Mouse (Mus musculus) left cerebral cortex, adult 18-20 months (tissue): ENCODE data around the gene Rtn4rl2. TPM values are rescaled to one million over a fixed set of nuclear protein-coding genes. Genes with fewer than 3 reads are reported as not detected.

ENCODE experiments used
- DNase-seq, 2 experiments: peaks; one replicate each; pipeline ENCODE4 v3.0.0; 2021 to 2022; ENCODE audit warnings: low spot score in 2 of 2, mixed read lengths in 1 of 2
- total RNA-seq, 2 experiments: library from RNA; stranded (reverse); gene quantifications; 2 replicates each; pipeline ENCODE4 v1.2.3; 2021

The Rtn4rl2 gene
- total RNA-seq, 2 experiments from 2014 or later, result 91.9 to 95.9 TPM

GRCm38 (mm10) chr2:84850407-84851129 lies 35.9 kb downstream of the Rtn4rl2 start:
- no peak for DNase-seq

GRCm38 (mm10) chr2:84845226-84845625 lies 41.3 kb downstream of the Rtn4rl2 start:
- no peak for DNase-seq

- DNase-seq, result no peak
Observed at GRCm38 (mm10) chr2:84843654-84844053, 42.9 kb downstream of the Rtn4rl2 start.

DNA sequence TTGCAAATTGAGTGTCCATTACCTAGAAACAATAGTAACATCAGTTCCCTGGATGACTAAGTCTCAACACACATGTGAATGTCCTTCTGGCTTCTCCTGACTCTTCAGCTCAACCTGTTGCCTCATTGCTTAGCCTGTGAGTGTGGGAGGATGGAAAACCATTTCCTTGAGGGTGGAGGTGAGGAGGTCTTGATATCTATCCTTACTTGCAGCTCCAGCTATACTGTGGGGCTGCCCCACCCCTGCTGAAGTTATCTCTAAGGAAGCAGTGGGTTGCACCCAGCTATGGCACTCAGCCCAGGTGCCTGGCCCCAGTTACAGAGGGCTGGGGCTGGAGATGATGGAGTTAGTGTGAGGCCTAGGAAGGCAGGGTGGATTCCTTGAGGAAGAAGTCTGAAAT lies 44.6 kb downstream of the Rtn4rl2 start:
- no peak for DNase-seq

GRCm38 (mm10) chr2:84840748-84841563 lies 45.6 kb downstream of the Rtn4rl2 start:
- DNase-seq, result no peak

DNA sequence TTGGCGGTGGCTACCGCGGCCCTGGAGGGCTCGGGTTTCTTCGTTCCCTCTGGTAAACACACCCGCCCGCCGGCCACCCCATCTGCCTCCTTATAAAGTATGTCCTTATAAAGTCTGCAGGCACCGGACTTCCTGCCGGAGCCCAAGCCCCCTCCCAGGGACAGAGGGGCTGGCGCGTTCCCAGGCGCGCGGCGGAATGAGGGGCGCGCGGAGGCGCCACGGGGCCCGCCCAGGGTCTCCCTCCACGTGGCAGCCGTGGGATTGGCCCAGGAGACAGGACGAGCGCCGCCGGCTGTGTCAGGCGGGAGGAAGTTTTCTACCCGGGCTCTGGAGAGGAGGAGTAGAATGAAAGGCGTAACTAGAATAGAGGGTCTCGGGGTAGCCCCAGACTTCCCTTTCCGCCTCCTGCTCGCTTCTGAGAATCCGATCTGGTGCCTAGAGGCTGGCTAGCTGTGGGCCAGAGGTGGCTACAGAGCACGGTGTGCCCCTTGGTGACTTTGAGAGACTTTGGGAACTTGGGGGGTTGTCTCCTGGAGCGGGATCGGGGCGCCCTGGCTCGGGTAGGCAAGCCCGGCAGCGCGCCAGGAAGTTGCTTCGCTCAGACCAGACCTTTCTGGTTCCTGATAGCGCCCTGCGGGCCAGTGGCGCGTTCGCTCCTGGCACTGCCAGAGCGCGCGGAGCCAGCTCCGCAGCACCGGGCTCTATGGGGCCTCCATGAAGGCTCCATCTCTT lies 46.3 kb downstream of the Rtn4rl2 start:
- no peak for DNase-seq

DNA sequence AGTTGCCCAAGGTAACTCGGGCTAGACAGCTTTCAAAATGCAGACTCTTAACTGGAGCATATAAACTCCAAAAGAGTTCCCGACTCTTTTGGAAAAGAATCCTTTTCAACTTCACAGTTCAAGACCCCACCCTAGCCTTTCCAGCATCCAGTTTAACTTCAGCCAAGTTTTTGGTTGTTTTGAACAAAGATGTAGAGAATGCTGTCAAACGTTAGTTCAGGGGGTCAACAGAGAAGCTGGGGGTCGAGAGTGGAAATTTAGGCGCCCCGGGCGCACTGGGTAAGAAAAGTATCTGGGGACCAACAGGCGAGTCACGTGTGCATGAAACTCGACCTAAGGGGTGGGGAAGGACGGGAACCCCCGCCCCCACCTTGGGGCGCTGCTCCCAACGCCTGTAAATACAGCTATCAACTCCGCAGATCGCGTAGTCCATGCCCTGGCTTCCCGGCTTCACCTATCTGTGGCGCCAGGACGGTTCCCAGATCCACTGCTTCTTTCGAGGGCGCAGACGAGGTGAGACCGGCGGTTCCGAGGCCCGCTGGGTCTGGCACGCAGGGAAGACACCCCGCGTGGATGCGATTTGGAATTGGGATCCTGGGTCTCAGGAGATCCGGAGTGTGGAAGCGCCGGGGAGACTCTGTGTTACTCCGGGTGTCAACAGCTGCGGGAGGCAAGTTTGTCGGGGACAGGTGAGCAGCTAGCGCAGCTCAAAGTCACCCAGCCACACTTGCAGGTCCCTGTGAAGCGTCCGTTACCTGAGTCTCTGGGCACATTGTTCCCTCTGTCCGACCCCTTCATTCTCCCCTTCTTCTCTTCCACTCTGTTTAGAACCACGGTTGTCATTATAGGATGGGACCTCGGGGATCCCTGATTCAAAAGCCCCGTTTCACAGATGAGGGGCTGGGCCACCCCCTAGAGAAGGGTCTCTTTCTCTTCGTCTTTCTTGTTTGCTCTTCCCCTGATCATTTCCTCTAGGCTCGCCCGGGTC lies 47.2 kb downstream of the Rtn4rl2 start:
- DNase-seq, result no peak

GRCm38 (mm10) chr2:84838593-84838949 lies 47.9 kb downstream of the Rtn4rl2 start, which contains the start of gene Slc43a1:
Gene Slc43a1 (plus strand): TSS chr2:84838850.
- DNase-seq, result no peak

DNA sequence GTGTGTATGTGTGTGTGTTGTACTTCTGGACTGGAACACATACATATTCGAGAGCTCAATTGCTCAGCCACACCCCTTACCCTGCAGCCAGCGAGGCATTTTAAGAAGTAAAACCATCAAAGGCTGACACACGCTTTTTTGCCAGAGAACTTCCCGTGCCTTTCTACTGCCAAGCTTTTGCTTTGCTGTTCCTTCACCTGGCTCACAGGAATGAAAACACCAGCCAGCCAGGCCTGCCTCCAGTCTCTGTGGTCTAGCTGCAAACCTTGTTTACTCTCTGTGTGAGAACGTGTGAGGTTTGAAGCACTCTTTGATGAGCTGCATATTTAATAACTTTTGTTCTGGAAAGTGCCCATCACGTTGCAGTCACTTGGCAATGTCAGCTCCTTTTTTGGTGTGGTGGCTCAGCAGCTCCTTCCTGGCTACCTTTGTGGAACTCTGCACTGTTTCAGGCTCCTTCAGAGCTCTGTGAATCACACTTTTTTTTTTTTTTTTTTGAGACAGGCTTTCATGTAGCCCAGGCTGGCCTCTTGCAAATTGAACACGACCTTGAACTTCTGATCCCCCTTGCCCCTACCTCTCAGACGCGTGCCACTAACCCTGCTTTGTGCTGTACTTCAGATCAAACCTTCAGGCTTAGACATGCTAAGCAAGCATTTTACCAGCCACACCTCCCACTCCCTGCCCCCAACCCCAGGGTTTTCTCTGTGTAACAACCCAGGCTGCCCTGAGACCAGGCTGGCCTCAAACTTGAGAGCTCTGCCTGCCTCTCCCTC lies 48.5 kb downstream of the Rtn4rl2 start:
- no peak for DNase-seq

- DNase-seq, result no peak
Observed at GRCm38 (mm10) chr2:84837107-84837506, 49.4 kb downstream of the Rtn4rl2 start.

- peak; percentile 89 to 93 for DNase-seq
Observed at GRCm38 (mm10) chr2:84831666-84832391, 54.7 kb downstream of the Rtn4rl2 start.

DNA sequence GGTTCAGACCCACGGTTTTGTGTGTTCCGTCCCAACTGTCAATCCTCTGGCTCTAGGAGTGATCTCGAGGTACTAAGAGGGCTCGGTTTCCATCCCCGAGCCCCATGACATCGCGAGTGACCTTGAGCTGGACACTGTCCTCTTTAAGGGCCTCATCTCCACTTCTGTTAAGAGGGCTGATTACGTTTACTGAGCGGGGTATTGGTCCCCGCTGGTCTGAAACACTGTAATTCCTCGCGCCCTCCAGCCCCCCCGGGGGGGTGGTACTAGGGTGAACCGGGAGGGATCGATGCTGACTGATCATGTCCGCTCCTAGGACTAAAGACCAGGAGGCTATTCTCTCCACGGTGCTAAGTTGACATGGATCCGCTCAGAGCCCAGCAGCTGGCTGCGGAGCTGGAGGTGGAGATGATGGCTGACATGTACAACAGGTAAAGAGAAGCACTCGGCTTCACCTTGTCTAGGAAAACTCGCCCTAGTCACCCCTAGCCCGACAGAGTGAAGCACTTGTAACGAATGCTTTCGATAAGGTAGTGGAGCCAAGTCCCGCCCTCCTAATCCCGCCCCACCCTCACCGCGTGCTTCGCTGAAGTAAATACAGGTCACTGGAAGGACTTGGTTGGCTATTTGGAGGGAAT lies 59.1 kb downstream of the Rtn4rl2 start:
- DNase-seq, result no peak

DNA sequence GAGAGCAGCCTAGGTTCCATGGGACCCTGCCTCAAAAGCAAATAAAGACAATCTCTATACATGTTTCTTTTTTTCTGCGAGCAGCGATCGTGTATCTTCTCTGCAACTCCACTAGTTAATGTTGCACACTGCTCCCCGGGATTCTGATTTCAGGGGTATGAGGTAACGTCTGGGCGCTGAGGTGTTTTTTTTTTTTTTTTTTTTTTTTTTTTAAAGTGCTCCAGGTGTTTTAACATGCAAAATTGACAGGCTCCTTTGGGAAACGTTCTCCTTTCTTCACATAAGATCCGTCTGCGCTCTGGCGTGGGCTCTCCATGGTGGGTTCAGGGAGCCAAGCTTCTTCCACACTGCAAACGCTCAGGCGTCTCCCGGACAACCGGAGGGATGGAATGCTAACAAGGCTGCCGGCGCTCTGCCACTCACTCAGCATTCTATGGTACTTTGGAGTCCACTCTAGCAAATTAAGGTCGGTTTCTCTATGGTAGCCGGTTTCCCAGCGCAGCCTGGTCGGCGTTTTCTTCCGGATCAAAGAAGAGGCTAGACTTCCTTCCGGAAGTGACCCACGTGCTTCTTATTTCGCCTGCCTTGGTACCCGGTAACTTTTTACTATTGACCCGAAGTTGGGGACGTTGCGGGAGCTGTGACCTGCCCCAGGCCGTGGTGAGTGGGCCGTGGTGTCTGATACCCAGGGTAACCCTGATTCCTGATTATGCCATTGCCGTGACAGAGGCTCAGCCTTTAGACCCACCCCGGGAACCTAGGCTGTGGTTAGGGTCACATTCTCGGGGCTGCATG lies 59.8 kb downstream of the Rtn4rl2 start, which contains the start of gene Timm10:
Gene Timm10, plus strand, starts transcription at position 510 of the 795 bp plus-strand sequence.
- peak; percentile 79 to 89 for DNase-seq

DNA sequence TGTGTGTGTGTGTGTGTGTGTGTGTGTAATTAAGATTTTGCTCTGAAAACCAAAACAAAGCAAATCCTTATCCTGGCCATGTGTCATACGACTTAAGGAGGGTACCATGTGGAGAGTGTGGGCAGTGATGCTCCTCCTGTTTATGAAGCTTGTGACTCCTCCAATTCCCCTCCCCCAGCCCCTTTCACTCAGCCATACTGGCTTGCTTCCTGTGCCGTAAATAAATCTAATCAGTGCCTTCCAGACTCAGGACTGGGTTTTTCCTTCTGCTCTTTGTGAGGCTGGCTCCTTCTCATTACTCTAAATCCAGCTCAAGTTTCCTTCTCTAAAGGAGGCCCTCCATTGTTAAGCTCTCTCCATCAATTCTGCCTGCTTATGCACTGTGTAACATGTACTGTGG lies 63.3 kb downstream of the Rtn4rl2 start:
- no peak for DNase-seq

GRCm38 (mm10) chr2:84822552-84822951 lies 64.0 kb downstream of the Rtn4rl2 start, which contains the start of gene Smtnl1:
Gene Smtnl1 (minus strand): TSS chr2:84822652.
- DNase-seq, result no peak
